Mouse (Mus musculus) bone marrow macrophage, adult 2 months (primary cell): ENCODE measurements around the gene Nkd1.

ENCODE experiments used
- CTCF ChIP-seq: IDR thresholded peaks from 2 replicates; pipeline ENCODE4 v1.5.1; 2012; ENCODE audit warnings: low read depth, mild to moderate bottlenecking, low read length, moderate library complexity
- POLR2A ChIP-seq: IDR thresholded peaks from 2 replicates; pipeline ENCODE4 v1.6.1; 2012; ENCODE audit warnings: mild to moderate bottlenecking, low read depth, low read length, borderline replicate concordance

DNA sequence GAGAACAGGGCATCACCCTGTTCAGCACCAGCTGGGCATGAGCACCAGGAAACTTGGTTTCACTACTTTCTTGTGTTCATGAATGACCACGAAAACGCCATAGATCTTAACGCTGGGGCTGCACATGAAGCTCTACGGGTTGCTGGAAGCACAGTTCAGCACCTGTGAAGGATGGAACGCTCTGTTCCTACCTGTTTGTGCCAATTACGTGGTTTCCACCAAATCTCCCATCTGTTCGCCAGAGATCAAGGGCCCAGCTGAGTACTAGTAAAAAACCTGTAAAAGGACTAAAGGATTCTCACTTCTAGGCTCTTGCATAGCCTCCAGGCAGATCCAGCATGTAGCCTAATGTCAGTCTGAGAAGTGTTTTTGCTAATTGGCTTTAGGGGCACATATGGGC lies 78.3 kb downstream of the Nkd1 start:
- TF ChIP-seq POLR2A (no peak), CTCF (no peak)
